Mouse (Mus musculus) layer of hippocampus, postnatal 36 days (tissue): ENCODE results near the gene Stk40. TPM values are rescaled to one million over a fixed set of nuclear protein-coding genes. Genes with fewer than 3 reads are reported as not detected.

ENCODE experiments used
- DNase-seq, 2 experiments: peaks; one replicate each; pipeline ENCODE4 v3.0.0; 2022
- total RNA-seq, 2 experiments: library from RNA; stranded (reverse); gene quantifications; 2 replicates each; pipeline ENCODE4 v1.2.3; 2021

Gene Stk40
- total RNA-seq, 2 experiments from 2014 or later = 28.5 to 29.0 TPM

GRCm38 (mm10) chr4:126099365-126099764 is 4.4 kb upstream of the Stk40 start:
- no peak for DNase-seq

DNA sequence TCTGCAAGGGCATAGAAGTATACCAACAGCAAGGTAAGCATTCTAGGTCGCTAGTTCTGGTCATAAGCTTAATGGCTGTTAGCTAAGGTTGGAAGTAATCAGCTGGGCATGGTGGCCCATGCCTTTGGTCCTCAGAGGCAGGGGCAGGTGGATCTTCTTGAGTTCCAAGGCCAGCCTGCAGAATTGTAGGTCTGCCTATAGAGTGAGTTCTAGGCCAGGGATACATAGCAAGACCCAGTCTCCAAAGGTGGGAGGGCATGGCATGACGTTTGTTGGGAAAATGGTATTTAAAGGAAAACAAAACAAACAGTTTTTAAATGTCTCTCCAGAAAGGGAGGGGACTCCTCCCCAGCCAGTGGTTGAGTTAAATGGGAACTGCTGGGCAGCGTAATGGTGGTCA is 3.0 kb upstream of the Stk40 start:
- DNase-seq = no peak

DNA sequence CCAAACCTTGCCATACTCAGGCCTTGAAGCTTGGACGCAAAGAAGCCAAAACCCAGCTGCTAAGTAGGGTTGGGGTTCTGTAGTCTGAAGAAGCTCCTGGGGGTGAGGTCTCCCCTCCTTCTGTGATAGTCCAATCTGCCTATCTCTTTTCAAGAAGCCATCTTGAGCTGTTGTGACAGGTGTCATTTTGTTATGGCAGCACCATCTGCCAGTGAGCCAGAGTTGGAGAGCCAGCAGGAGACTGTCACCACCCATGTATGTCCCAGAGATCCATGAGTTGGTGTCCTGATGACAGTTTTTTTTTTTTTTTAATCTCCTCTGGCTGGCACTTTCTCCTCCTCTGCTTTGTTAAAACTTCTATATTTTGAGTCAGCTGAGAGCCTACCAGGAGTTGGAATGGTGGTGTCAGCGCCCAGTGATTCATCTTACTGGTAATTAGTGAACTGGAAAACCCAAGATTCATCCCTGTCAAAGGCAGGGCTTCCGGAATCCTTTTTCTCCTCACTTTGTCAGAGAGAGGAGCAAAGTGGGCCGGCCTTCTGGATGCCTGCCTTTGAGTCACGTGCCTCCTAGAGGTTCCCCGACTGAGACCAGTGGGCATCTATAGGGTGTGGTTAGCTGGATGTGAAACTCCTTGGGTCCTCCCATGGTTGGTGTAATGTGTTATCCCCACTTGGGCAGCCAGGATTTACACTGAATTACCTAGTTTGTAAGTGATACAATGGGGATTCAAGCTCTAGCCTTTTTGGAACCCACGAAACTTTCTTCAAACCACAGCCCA is 1.5 kb upstream of the Stk40 start:
- DNase-seq = no peak

GRCm38 (mm10) chr4:126103057-126103581 is 638 bp upstream of the Stk40 start:
- DNase-seq = peak; percentile 72 to 76

DNA sequence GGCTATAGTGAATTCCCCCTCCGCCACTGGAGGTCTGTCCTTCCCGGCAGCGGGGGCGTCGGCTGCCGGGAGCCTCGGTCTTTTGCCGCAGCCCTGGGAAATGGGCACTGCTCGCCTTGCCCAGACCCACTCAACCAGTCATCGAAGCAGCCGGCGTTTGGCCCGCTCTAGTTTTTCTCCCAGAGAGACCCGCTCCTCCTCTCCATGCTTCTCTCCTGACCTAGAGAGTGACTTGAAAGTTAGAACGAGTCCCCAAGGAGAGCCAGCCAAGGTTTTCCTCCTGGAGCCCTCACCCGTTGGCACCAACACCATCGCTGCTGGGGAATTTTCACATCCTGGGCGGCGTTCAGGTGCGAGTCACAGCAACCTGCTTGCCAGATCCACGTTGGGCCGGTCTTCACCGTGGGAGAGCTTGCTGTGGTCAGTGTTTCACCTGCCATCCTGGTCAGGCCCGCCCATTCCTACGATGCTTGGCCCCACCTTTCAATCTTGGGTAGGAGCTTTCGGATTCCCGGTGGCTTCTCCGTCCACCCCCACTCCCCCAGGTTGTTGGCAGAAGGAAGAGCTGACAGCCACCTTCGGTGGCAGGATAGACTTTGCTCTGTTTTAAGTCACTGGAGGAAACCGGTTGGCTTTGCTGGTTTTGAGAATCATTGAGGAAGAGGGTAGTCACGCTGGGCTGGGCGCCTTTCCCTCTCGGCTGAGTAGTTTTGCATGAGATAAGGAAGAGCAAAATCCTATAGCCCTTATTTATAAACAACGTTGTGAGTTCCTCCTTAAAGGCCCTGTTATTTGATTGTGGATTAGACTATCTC is 711 bp downstream of the Stk40 start:
- DNase-seq = peak; percentile 27 to 37

- no peak for DNase-seq
Observed at GRCm38 (mm10) chr4:126105131-126105783, 1.5 kb downstream of the Stk40 start.

DNA sequence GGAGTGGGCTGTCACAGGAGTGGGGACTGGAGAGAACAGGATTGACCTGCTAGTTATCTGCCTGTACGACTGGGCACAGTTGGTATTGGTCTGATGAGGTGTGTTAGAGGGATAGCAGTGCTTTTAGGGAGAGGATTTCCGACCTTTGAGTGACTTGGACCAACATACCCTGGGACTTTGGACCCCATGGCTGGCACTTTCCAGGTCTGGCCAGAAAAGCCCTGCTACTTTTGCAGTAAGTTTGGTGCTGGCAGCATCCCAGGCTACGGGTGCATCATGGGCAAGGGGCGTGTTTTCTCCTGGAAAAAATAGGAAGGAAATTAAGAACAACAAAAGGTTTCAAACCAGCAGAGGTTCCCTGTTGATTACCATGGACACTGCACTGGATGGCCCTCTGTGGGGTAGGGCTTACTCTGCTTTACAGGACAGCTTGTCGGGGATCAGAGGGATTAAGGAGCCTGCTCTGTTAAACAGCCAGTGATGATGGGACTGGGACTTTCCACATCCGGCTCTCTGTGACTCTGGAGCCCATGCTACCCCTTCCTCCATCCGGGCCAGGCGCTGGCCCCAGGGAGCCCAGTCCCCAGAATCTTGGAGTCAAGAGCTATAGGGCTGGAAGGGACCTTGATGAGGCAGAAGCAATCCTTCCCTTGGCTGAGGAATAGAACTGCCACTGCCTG is 4.4 kb downstream of the Stk40 start:
- no peak for DNase-seq

- no peak for DNase-seq
Observed at GRCm38 (mm10) chr4:126109613-126110373, 6.0 kb downstream of the Stk40 start.

- peak; percentile 80 for DNase-seq
Observed at GRCm38 (mm10) chr4:126110374-126111152, 6.8 kb downstream of the Stk40 start.

DNA sequence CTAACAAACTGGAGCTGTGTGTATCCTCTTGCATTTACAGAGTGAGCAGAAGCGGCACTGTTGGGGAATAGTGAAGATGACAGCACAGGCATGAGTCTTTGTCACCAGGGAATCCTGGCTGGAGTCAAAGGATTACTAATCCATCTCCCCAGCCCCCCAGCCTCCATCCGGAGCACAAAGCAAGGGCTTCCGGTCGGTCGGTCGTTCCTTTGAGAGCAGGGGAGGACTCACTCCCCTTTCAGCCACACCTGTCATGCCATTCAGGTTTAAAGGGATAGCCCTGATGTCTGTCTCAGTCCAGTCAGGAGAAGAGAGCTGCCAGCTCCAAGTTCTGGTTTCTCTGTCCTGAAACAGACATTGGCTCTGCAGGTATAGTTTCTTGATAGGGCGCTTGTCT is 7.4 kb downstream of the Stk40 start:
- no peak for DNase-seq

DNA sequence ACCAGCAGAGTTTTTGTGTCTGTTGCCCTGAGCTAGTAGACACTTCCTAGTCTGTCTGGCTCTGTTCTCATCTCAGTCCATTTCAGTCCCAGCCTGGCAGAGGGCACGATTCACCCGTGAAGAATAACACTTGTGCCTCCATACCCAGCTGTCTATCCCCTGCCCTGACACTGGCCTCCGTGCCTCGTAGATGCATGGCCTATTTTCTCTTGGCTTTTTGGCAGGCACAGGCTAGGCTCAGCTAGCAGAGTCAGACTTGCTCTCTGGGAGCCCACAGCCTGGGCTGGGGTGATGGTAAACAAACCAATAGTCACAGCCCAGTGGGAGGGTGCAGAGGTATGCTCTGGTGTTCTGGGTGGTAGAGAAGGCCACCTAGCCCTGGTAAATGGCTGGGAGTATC is 9.5 kb downstream of the Stk40 start:
- no peak for DNase-seq

DNA sequence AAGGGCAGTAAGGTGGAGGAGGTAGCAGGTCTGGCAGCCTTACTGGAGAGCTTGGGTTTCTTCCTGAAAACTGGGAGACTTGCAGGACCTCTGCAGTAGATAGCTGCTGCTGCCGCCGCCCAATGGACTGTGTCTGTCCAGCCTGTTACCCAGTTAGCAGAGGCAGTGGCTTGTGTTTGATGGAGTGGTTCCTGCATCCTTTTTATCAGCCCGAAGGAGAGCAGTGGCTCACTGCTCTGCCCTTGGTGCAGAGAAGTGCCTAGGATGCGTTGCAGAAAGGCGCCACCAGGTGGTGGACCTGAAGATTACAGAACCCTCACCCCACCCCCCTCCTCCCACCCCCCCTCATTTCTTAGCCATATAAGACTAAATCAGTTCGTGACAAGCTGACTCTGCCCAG is 10.2 kb downstream of the Stk40 start:
- DNase-seq = no peak

GRCm38 (mm10) chr4:126115411-126115810 is 11.7 kb downstream of the Stk40 start:
- DNase-seq = no peak

DNA sequence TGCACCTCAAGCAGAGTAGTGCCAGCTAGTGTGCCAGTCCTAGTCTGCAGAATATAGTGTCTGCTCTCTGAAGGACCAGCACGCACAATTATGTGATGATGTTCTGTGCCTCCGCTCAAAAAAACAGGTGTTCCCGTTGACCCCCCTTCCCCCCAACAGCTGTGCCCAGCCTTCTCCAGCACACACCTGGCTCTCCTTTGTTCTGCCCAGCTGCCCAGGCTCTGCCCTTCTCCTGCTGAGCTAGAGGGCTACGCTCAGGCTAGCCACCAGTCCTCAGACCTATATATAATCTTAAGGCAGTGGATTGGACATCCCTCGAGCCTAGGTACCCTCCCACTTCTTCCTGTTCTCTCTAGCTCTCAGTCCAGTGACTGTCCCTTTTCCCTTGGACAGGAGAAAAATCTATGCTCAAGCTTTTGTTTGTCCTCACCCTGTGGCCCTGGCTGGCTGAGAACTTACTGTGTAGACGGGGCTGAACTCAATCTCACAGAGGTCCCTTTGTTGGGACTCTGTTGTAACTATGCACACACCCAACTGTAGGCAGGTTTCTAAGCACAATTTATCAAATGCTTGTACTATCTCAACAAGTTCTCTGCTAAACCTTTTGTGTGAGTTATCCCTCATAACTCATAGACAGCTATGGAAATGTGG is 12.2 kb downstream of the Stk40 start:
- DNase-seq = no peak

DNA sequence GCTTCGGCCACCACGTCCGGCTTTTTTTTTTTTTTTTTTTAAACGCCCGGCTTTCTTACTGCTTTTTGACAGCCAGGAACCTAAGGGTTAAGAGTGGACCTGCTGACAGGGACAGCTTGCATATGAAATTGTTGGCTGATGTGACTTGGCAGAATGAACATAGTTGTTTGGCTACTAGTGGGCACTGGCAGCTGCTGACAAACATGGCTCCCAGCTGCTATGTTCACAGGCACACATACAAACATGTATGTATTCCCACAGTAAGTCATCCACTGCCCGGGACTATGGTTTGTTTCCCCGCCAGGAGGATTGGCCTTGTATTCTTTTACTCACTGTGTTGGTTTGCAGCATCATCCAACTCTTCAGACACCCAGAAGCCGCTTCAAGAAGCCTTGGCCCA is 13.4 kb downstream of the Stk40 start:
- DNase-seq = no peak

GRCm38 (mm10) chr4:126118651-126119050 is 14.9 kb downstream of the Stk40 start:
- DNase-seq = peak; percentile 64 to 71

GRCm38 (mm10) chr4:126119051-126119450 is 15.3 kb downstream of the Stk40 start:
- no peak for DNase-seq

DNA sequence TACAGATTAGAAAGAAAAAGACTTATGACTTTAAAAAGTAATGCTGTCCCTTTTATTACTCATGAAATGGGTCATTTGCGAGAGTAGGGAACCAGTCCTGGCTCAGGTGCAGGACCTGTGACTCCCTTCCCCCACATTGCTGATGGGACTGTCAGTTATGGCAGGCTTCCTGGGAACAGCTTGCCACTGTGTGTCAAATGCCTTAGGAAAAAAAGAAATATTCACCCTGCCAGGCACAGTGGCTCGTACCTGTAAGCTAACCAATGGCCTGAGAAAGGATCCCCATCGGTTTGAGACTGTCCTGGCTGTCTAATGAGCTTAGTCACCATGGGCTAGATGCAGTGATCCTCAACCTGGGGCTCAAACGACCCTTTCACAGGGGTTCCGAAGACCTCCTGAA is 16.3 kb downstream of the Stk40 start:
- no peak for DNase-seq

- DNase-seq = no peak
Observed at GRCm38 (mm10) chr4:126120506-126120905, 16.7 kb downstream of the Stk40 start.

DNA sequence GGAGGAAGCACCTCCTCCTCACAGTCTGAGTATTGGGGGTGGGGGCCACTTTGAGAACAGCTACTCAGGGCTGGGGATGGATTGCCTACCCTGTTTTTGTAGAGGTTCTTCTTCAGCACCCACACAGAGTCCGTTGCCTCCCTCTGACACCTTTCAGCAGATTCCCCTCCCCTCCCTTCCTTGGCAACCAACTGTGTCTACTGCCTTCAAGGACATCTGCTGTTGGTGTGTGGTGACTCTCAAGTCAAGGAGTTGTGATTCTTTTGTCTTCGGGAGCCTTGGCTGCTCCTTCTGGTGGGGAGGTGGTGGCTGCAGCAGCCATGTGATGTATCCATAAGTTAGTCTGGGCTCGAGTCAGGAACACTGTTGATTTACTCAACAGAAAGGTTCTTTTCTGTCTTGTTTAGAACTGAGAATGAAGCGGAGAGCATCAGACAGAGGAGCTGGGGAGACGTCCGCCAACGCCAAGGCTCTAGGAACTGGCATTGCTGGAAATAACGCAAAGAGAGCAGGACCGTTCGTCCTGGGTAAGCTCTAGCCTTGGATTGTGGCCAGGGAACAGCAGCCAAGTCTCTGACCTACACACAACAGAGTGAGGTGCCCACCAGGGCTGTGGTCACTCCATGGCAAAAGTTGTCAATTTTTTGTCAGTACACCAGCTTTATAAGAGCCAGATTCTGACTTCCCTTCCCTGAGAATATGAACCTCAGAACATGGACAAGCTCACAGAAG is 19.7 kb downstream of the Stk40 start:
- DNase-seq = no peak
